Mouse (Mus musculus) activated CD4-positive, CD25-positive, alpha-beta regulatory T cell, adult 4 months (primary cell): ENCODE measurements around the gene Acot7. TPM values are rescaled to one million over a fixed set of nuclear protein-coding genes. Genes with fewer than 3 reads are reported as not detected.
A peak's percentile ranks its signal among the peaks of the same experiment; 100 is the strongest.

Source experiments
- ATAC-seq: one replicate; pipeline ENCODE4 v1.8.0; 2017
- polyA plus RNA-seq, 2 experiments: library from polyadenylated mRNA; unstranded; fragments of 100-300 nt; shearing (Covaris generic); gene quantifications; one replicate each; pipeline ENCODE4 v1.2.1; 2017

Acot7 gene
- polyA plus RNA-seq, 2 experiments from 2014 or later, result 134 to 172 TPM

GRCm38 (mm10) chr4:152277916-152278315, 100.0 kb downstream of the Acot7 start:
- no peak for ATAC-seq

GRCm38 (mm10) chr4:152278986-152279385, 101.1 kb downstream of the Acot7 start:
- no peak for ATAC-seq

GRCm38 (mm10) chr4:152281601-152282000, 103.7 kb downstream of the Acot7 start:
- ATAC-seq, result no peak

GRCm38 (mm10) chr4:152282721-152283120, 104.8 kb downstream of the Acot7 start:
- ATAC-seq, result no peak

- peak; percentile 93 for ATAC-seq
These were observed 105.4 kb downstream of the Acot7 start for GRCm38 (mm10) chr4:152283186-152283950.

- ATAC-seq, result no peak
These were observed 107.6 kb downstream of the Acot7 start for GRCm38 (mm10) chr4:152285505-152285904.

GRCm38 (mm10) chr4:152286183-152286582, 108.2 kb downstream of the Acot7 start:
- ATAC-seq, result no peak

GRCm38 (mm10) chr4:152286887-152287286, 109.0 kb downstream of the Acot7 start:
- ATAC-seq, result no peak

- no peak for ATAC-seq
These were observed 109.6 kb downstream of the Acot7 start for GRCm38 (mm10) chr4:152287317-152288120.

- ATAC-seq, result no peak
These were observed 110.5 kb downstream of the Acot7 start for GRCm38 (mm10) chr4:152288398-152288945.

GRCm38 (mm10) chr4:152290385-152290784, 112.5 kb downstream of the Acot7 start:
- no peak for ATAC-seq

GRCm38 (mm10) chr4:152290991-152291390, 113.1 kb downstream of the Acot7 start:
- ATAC-seq, result no peak

- ATAC-seq, result no peak
These were observed 113.6 kb downstream of the Acot7 start, which contains the start of gene Hes3 for GRCm38 (mm10) chr4:152291562-152291961. TSS of gene Hes3 (minus strand) at chr4:152291662.

GRCm38 (mm10) chr4:152292102-152292765, 114.3 kb downstream of the Acot7 start:
- no peak for ATAC-seq

- no peak for ATAC-seq
These were observed 116.4 kb downstream of the Acot7 start for GRCm38 (mm10) chr4:152294188-152294929.

GRCm38 (mm10) chr4:152295916-152296315, 118.0 kb downstream of the Acot7 start:
- peak; percentile 25 for ATAC-seq

- ATAC-seq, result no peak
These were observed 118.4 kb downstream of the Acot7 start for GRCm38 (mm10) chr4:152296371-152296770.

- peak; percentile 85 for ATAC-seq
These were observed 119.2 kb downstream of the Acot7 start, which contains the start of gene Icmt for GRCm38 (mm10) chr4:152296874-152297861. TSS of gene Icmt (plus strand) at chr4:152297227.

GRCm38 (mm10) chr4:152298836-152299235, 120.9 kb downstream of the Acot7 start:
- ATAC-seq, result no peak

GRCm38 (mm10) chr4:152300375-152300774, 122.4 kb downstream of the Acot7 start:
- ATAC-seq, result no peak

GRCm38 (mm10) chr4:152302012-152302411, 124.1 kb downstream of the Acot7 start:
- no peak for ATAC-seq
